Mouse (Mus musculus) frontal cortex, adult 2 months (tissue): ENCODE data around the gene Klkb1. TPM values are rescaled to one million over a fixed set of nuclear protein-coding genes. Genes with fewer than 3 reads are reported as not detected.
"Not testable (repeated sequence)": the region's sequence is repeated elsewhere in the genome, so short reads cannot be mapped to it uniquely, and the experiment has no call there.

Experiments used
- DNase-seq, 2 experiments: peaks; one replicate each; pipeline ENCODE4 v3.0.0; 2022; ENCODE audit warnings: low spot score in 1 of 2; ENCODE audit errors: extremely low spot score in 1 of 2
- polyA plus RNA-seq: library from polyadenylated mRNA; depleted of rRNA; stranded (reverse); fragments of >200 nt; gene quantifications from 2 replicates; pipeline ENCODE4 v1.2.3, GENCODE M21; 2012; rRNA removed

Klkb1 gene
- 0.04 and 0.08 TPM in 2 replicates for polyA plus RNA-seq

DNA sequence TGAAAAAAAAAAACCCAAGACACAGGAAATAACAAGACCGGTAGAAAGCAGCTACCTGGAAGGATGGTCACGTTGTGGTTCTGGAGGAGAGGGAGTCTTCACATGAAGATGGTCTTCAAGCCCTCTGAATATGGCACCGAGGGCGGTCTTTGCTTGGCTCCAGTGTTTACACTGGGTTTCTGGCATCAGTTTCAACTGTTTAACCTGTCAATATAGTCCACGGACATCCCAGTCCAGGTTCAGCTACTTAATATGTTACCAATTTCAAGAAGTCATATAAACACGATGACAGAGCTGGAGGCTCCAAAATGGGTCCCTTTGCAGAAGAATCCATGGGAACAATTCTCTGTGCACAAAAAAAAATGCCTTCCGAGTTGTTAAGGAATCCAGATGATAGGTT lies at the start of gene Klkb1:
Klkb1 (minus strand) TSS at position 173 of the 400 bp plus-strand sequence.
- DNase-seq = no peak

DNA sequence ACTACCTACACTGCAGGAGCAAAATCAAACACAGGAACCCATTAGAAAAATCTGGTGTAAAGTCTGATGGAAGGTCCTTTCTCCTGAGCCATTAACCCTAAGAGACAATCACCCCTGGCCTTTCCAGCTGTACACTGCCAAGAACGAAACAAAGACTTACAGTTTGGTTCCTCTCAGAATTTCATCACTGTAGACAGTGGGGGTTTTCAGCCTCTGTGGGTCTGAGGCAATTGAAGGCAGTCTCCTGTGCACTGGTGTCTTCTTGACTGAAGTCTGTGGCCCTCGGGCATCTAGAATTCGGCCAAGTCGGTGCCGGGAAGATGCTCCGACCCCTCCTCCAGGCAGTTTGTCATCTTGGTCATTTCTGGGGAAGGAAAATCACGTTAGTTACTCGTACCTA lies 49.6 kb upstream of the Klkb1 start:
- no peak for DNase-seq

GRCm38 (mm10) chr8:45341630-45342628 lies 47.3 kb upstream of the Klkb1 start:
- DNase-seq = no peak

DNA sequence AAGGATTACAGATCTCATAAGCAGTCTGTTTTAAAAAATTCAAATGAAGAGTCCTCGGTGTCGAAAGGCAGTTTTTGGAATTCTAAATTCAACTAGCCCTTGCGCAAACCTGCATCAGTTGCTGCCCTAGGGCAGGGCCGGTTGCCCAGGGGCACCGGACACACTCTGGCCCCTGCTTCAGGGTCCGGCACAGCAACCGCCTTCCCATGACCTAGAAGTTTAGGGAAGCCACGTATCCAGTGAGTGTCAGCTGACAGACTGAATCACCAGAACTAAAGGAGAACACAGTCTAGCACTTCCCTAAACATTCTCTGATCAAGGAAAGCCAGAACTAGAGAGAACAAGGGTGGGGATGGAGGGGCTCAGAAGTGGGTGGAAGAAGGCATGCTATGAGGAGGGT lies 38.8 kb upstream of the Klkb1 start:
- DNase-seq = peak in 1 of 2 experiments; percentile 9

GRCm38 (mm10) chr8:45332685-45333409 lies 38.2 kb upstream of the Klkb1 start, which contains the start of gene Cyp4v3:
TSS of gene Cyp4v3 (minus strand) at chr8:45333216.
- DNase-seq = peak in 1 of 2 experiments; percentile 52

GRCm38 (mm10) chr8:45330856-45331255 lies 36.2 kb upstream of the Klkb1 start:
- no peak for DNase-seq

- no peak for DNase-seq
Observed at GRCm38 (mm10) chr8:45329206-45329980, 34.7 kb upstream of the Klkb1 start.

DNA sequence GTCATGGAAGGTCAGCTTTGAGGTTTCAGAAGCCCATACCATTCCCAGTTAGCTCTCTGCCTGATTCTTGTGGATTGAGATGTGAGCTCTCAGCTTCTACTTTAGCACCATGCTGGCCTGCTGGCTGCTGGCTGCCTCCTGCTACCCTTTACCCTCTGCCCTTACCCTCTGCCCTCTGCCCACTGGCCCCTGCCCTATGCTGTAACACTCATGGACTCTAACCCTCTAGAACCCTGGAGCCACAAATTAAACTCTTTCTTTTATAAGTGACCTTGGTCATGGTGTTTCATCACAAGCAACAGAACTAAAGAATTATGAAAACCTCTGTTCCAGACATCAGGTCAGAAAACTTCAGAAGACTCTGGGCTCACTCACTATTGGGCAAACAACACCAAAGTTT lies 32.4 kb upstream of the Klkb1 start:
- not testable (repeated sequence) for DNase-seq

- DNase-seq = no peak
Observed at GRCm38 (mm10) chr8:45324151-45324550, 29.5 kb upstream of the Klkb1 start.

GRCm38 (mm10) chr8:45321365-45321764 lies 26.7 kb upstream of the Klkb1 start:
- DNase-seq = no peak

- no peak for DNase-seq
Observed at GRCm38 (mm10) chr8:45320930-45321329, 26.3 kb upstream of the Klkb1 start.

- DNase-seq = no peak
Observed at GRCm38 (mm10) chr8:45310967-45311366, 16.3 kb upstream of the Klkb1 start.

- DNase-seq = no peak
Observed at GRCm38 (mm10) chr8:45308366-45308765, 13.7 kb upstream of the Klkb1 start, which contains the start of gene Gm45753. TSS of gene Gm45753 (minus strand) at chr8:45308466.

- DNase-seq = no peak
Observed at GRCm38 (mm10) chr8:45305479-45305878, 10.8 kb upstream of the Klkb1 start.

GRCm38 (mm10) chr8:45304354-45304753 lies 9.7 kb upstream of the Klkb1 start:
- DNase-seq = no peak

DNA sequence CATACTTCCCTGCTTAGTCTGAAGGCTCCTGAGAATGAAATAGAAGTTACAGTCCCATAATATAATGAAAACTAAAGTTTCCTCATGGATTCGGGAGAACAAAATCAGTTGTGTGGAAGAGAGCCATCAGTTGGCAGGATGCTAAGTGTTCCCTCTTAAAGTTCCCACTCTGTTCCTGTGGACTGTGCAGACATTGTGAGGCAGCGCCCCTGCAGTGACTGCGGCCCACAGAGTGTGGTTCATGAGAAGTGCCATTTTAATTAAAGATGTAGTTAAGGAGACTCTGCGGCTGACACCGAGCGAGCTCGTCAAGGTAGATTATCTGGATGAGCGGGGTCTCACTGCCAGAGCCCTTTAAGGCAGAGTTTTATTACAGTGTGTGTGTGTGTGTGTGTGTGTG lies 7.7 kb upstream of the Klkb1 start:
- no peak for DNase-seq

- no peak for DNase-seq
Observed at GRCm38 (mm10) chr8:45295276-45295675, 617 bp upstream of the Klkb1 start.

- DNase-seq = peak in 1 of 2 experiments; percentile 11
Observed at GRCm38 (mm10) chr8:45291790-45292189, 2.9 kb downstream of the Klkb1 start.

- no peak for DNase-seq
Observed at GRCm38 (mm10) chr8:45281630-45282029, 13.0 kb downstream of the Klkb1 start.

DNA sequence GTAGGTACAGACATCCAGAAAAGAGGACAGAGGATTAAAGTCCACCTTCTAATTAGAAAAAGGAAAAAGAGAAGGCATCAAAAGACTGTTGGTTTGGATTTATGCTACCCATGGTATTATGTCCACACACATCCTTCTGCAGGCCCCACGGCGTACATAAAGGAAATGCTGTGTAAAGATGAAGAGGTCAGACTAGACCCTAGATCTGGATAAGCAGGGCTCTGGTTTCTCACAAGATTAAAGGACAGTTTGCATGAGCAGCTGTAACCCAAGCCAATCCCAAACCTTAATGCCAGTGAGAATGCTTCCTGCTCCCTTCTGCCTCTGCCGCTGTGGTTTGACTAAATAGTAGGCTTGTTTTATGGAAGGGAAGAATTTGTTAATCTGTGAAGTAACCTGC lies 17.2 kb downstream of the Klkb1 start:
- DNase-seq = no peak
